Mouse (Mus musculus): ENCODE data around the gene Magi2.

The Magi2 gene

GRCm38 (mm10) chr5:20256150-20256868 is 1029.5 kb downstream of the Magi2 start:
- no peak for TF ChIP-seq GATA4 (IDR thresholded peaks at IDR 0.05; ENCODE audit: insufficient replicate concordance, low read length)

DNA sequence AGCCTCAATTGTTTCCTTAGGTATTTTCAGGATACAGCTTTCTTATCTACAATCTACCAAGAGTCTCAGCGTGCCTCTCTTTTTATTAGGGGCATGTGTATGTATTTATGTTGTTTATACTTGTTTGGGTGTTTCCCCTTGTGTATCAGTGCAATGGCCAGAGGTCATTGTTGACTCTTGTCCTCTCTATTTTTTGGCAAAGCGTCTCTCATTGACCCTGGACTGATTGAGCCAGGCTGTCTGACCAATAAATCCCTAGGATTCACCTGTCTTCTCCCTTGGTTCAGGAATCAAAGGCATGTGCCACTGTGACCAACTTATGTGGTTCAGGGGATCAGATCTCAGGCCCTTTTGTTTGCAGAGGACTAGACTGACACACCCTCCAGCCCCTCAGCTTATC is 1030.1 kb downstream of the Magi2 start:
- no peak for TF ChIP-seq GATA4 (IDR thresholded peaks at IDR 0.05; ENCODE audit: insufficient replicate concordance, low read length)

- TF ChIP-seq GATA4 (IDR thresholded peaks at IDR 0.05; ENCODE audit: insufficient replicate concordance, low read length), result no peak
Observed at GRCm38 (mm10) chr5:20257419-20257818, 1030.6 kb downstream of the Magi2 start.

- TF ChIP-seq GATA4 (IDR thresholded peaks at IDR 0.05; ENCODE audit: insufficient replicate concordance, low read length), result no peak
Observed at GRCm38 (mm10) chr5:20259719-20260118, 1032.9 kb downstream of the Magi2 start.

DNA sequence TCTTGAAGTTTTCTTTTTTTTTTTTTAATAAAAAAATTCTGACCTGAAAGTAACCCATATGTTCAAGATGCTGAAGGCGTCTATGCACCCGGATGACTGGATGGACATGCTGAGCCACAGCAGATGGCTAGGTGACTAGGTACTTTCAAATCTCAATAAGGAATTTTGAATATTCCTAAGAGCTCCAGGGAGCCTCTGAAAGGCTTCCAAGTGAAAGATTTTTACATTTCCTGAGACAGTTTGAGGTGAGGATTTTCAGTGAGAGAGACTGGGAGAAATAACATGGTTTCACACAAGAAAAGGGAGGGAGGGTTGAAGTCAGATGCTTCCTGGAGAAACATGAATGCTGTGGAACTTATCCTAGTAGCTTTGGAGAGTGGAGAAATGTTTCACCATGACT is 1048.8 kb downstream of the Magi2 start:
- no peak for TF ChIP-seq GATA4 (IDR thresholded peaks at IDR 0.05; ENCODE audit: insufficient replicate concordance, low read length)

DNA sequence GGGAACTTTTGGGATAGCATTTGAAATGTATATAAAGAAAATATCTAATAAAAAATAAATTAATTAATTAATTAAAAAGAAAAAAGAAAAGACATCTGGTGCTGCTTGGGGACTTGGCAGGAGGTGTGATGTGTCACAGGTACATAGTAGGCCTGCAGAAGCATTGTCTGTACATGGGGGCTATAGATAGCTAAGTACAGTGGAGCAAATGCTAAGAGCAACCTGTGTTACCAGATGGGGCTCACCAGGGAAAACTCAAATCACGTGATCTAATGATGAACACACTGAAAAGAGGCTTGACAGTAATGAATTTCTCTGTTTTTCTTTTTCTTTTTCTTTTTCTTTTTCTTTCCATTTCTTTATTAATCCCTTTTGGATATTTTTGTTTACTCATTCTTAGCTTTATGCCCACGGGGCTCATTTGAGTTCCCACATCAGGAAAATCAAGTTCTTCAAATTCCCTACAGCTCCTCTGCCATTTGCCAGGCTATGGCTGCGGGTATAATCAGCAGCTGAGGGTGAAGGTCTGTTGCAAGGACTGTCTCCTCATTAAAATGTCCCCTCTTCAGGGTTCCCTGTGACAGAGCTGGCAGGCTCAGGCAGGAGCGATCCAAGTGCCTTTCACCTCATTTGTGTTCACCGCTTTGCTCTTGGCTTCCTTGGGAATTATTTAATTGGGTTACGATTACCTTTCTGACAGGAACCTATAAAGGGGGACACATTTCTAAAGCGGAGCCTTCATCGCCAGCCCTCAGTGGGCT is 1058.4 kb downstream of the Magi2 start:
- no peak for TF ChIP-seq GATA4 (IDR thresholded peaks at IDR 0.05; ENCODE audit: insufficient replicate concordance, low read length)

DNA sequence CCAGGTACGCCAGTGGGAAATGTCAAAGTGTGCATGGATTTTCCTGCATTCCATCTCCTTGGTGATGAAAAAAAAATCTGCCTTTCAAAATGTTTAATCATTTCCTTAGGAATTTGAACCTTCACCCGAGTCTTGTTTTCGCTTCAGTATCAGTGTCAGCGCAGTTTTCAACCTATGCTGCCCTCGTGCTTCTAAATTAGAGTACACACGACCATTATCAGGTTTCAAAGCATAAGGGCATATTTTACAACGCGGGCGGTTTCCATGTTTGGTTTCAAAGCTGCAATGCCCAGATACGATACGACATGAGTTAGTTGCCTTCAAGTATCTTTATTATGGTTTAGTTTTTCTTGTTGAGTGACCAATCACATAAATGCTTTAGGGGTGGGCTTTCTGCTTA is 1067.7 kb downstream of the Magi2 start:
- TF ChIP-seq GATA4 (IDR thresholded peaks at IDR 0.05; ENCODE audit: insufficient replicate concordance, low read length), result no peak

- no peak for TF ChIP-seq GATA4 (IDR thresholded peaks at IDR 0.05; ENCODE audit: insufficient replicate concordance, low read length)
Observed at GRCm38 (mm10) chr5:20299816-20300215, 1073.0 kb downstream of the Magi2 start.

- no peak for TF ChIP-seq GATA4 (IDR thresholded peaks at IDR 0.05; ENCODE audit: insufficient replicate concordance, low read length)
Observed at GRCm38 (mm10) chr5:20303056-20303965, 1076.5 kb downstream of the Magi2 start.

DNA sequence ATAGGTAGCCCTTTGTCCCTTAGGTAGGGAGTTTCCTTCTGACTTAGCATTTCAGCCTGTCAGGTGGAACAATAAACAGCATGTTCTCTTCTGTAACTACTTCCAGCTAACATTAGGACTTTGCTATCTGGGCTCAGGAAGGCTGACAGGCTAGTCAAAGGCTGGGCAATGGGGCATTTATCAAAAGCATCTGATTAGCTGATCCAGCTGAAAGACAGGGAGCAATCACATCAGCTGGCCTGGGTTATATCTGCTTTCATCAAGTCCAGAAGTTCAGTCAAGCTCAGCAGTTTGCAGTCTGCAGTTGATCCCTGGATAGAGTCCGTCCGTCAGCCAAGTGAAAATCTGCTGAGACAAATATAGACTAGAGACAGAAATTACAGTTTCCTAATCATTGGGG is 1094.1 kb downstream of the Magi2 start:
- peak; percentile 82; the same call in 1 of the 2 replicates for TF ChIP-seq GATA4 (IDR thresholded peaks at IDR 0.05; ENCODE audit: insufficient replicate concordance, low read length)

GRCm38 (mm10) chr5:20325290-20325689 is 1098.5 kb downstream of the Magi2 start:
- TF ChIP-seq GATA4 (IDR thresholded peaks at IDR 0.05; ENCODE audit: insufficient replicate concordance, low read length), result no peak

- no peak for TF ChIP-seq GATA4 (IDR thresholded peaks at IDR 0.05; ENCODE audit: insufficient replicate concordance, low read length)
Observed at GRCm38 (mm10) chr5:20328901-20329300, 1102.1 kb downstream of the Magi2 start.

GRCm38 (mm10) chr5:20330025-20330424 is 1103.2 kb downstream of the Magi2 start:
- TF ChIP-seq GATA4 (IDR thresholded peaks at IDR 0.05; ENCODE audit: insufficient replicate concordance, low read length), result no peak

DNA sequence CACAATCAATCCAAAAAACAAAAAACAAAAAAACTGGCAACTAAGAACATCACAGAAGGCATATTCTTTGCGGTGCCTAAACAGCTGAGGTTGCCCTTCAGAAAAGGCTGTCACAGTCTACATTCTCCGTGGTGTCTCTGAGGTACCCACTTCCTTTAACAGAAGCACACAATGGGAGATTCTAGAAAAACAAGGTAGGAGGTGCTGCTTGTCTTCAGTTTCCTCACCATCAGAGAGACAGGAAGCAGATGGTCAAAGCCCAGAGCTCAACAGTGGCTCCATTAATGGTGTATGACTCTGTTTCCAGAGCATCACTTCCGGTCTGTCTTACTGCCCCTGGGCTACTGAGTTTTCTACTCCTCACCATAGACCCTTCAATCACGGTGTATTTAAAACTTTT is 1105.7 kb downstream of the Magi2 start:
- no peak for TF ChIP-seq GATA4 (IDR thresholded peaks at IDR 0.05; ENCODE audit: insufficient replicate concordance, low read length)

DNA sequence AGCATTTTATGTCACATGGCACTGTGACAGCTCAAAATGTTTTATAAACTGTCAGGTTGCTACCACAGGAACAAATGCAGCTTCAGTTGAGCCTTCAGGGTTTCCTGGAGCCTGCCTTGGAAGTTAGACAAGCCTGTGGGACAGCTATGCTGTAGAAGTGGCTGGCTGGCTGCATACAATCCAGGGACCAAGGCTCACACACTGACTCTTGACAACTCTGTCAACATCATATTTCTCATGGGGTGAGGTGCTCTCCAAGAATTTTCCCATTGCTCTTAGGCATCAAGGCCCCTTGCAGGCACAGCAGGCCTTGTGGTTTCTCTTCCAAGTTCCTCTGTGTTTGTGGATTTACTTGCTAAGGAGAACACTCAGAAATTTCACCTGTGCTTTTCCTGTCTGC is 1107.7 kb downstream of the Magi2 start:
- TF ChIP-seq GATA4 (IDR thresholded peaks at IDR 0.05; ENCODE audit: insufficient replicate concordance, low read length), result no peak

Data from liver, adult (tissue).